Mouse (Mus musculus) ES-Bruce4 (cell line): ENCODE results near the gene Patj.

Experiments
- CTCF ChIP-seq: IDR thresholded peaks from one replicate; pipeline ENCODE4 v1.8.1; 2011; ENCODE audit warnings: low read depth, low read length
- EP300 ChIP-seq: IDR thresholded peaks from 2 replicates; pipeline ENCODE4 v1.6.1; 2011; ENCODE audit warnings: low read depth, low read length; ENCODE audit not compliant: insufficient read depth
- POLR2A ChIP-seq: IDR thresholded peaks from one replicate; pipeline ENCODE4 v1.8.1; 2011; ENCODE audit warnings: low read length; ENCODE audit not compliant: insufficient read depth

DNA sequence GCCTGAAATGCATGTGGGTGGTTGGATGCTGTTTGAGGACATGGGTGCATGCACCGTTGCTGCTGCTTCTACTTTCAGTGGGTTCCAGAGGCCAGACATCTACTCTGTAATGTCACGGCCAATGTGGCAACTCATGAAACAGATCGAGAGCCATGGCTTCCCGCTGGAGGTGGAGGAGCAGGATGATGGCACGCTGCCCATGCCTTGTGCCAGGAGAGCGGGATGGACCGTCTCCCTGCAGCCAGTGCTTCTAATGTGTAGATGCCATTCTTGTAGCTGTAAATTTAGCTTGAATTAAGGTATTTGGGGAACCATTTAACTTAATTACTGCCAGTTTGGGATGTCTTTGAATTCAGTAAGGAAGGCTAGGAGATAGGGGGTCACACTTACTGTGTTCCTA is 270.3 kb downstream of the Patj start:
- TF ChIP-seq POLR2A (no peak), CTCF (no peak), EP300 (no peak)
